Mouse (Mus musculus) gastrocnemius, postnatal 14 days (tissue): Measurements from ENCODE around the gene Dbndd2. TPM values are rescaled to one million over a fixed set of nuclear protein-coding genes. Genes with fewer than 3 reads are reported as not detected.

Experiments
- DNase-seq: peaks from one replicate; pipeline ENCODE4 v3.0.0; 2021; ENCODE audit warnings: mixed read lengths
- intact Hi-C: fragments of 180-260 bp; cut with DNase I; formaldehyde crosslinking; loops from one replicate; pipeline ENCODE4 v1.15.1; 2025; ENCODE audit warnings: low total_unique reads
- total RNA-seq, 2 experiments: library from RNA; stranded (reverse); gene quantifications; 2 replicates each; pipeline ENCODE4 v1.2.3; 2021

Gene Dbndd2
- total RNA-seq, 2 experiments from 2014 or later = 14.6 to 20.6 TPM

DNA sequence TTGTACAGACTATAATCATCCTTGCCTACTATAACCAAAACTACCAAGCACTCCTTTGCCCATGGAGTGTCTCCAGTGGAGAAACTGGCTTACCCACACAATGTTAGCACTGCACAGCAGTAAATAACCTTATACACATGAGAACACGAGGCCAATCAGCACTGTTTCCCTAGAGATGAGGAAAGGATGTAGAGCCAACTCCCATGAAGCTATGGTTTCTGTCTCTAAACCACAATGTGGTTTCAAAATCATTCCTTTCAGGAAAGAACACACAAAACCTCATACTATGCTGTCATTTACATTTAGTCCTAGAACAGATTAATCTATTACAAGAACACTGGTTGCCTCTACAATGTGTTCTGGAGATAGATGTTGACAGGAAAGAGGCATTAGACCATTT is 10.4 kb downstream of the Dbndd2 start:
- no peak for DNase-seq
- intact Hi-C loops = no loop called here

DNA sequence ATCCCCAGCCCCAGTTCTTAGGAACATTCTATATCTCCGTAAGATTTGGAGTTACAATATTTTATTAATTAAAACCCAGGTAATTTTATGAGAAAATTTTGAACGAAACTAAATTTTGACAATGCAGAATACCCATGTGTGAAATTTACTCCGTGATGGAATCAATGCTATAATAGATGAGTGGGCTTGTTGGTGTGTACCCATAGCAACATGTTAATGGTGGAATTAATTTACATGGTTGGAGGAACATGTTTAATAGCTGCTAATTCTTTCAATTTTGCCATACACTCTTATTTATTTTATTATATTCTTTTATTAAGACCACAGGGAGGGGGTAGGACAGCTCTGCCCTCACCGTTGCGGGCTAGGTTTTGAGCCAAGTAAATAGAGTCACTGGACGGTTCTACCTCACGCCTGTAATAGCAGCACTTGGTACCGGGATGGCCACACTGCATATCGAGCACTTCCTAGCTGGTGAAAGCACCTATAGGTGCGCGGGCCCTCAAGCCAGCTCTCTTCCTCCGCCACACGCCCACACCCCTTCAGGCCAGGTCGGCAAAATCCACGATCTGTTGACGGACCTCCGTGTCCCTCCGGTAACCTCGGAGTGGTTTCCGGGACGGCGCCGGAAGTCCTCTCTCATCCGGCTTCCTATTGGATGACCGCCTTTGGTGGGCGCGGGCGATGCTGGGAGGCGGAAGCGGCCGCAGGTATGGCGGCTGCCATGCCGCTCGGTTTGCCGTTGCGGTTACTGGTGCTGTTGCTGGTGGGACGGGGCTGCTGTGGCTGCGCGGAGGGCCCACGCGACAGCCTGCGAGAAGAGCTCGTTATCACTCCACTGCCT is 11.2 kb downstream of the Dbndd2 start, which contains the start of gene Pigt:
Pigt (plus strand) TSS at position 674 of the 844 bp plus-strand sequence.
- intact Hi-C loops = no loop called here
- DNase-seq = peak; percentile 90

DNA sequence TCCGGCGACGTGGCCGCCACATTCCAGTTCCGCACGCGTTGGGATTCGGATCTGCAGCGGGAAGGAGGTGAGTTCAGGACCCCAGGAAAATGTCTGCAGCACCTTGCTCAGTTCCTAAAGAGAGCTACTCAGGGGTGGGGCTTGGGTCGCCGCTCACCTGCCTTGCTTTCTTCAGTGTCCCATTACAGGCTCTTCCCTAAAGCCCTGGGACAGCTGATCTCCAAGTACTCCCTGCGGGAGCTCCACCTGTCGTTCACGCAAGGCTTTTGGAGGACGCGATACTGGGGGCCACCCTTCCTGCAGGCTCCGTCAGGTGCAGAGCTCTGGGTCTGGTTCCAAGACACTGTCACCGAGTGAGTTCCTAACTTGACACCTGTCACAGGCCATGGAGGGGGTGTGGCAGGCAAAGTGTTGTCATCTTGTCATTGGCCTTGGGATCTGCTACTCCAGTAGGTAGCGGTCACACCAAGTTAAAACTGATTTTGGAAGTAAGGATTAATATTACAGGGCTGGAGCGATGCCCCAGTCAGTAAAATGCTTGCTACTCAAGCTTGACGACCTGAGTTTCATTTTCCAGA is 11.9 kb downstream of the Dbndd2 start:
- no peak for DNase-seq
- intact Hi-C loops = no loop called here

DNA sequence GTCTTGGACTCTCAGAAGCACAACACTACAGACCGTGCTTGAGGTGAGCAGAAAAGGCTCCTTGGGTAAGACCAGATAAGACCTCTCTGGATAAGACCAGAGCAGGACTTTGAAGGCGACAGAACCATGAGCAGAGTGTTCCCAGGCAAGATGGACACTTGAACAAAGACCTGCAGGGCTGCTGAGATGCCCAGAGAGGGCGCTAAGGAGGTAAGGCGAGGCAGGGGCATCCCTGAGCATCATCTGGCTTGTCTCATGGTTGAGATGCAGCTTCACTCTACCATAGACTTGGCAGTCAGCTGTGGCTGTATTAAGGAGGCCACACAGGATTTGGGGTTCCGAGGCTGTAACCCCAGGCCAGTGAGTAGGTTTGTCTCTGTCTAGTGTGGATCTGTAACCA is 13.4 kb downstream of the Dbndd2 start:
- DNase-seq = no peak
- intact Hi-C loops = no loop called here

DNA sequence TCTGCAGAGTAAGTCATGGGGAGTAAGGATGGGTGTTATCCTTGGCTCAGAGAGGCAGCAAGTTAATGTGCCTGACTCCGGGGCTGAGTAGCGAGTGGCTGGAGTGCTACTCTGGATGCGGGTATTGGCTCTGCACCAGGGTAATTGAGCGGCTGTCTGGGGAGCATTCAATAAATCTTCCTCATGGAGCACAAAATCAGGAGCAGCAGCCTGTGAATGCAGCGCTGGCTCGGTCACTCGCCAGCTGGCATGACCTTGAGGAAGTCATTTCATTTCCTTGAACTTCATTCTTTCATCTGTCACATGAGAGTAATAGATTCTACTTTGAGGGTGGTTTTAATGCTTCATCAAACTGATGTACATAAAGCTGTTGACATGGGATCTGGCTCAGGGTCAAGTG is 14.6 kb downstream of the Dbndd2 start:
- intact Hi-C loops = no loop called here
- DNase-seq = no peak

DNA sequence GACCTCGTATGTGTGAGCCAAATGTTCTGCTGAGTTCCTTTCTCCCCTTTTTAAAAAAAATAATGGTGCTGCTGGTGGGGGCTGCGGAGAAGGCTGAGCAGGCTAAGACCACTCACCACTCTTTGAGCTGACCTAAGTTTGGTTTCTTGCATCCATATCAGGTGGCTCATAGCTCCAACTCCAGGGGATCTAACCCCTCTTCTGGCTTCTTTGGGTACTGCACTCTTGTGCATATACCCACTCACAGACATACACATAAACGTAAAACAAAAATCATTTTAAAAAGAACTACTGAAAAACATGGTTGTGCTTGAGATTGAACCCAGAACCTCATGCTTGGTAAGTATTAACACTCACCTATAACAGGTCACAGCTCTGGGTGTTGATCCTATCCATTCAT is 19.0 kb downstream of the Dbndd2 start:
- intact Hi-C loops = no loop called here
- DNase-seq = no peak

DNA sequence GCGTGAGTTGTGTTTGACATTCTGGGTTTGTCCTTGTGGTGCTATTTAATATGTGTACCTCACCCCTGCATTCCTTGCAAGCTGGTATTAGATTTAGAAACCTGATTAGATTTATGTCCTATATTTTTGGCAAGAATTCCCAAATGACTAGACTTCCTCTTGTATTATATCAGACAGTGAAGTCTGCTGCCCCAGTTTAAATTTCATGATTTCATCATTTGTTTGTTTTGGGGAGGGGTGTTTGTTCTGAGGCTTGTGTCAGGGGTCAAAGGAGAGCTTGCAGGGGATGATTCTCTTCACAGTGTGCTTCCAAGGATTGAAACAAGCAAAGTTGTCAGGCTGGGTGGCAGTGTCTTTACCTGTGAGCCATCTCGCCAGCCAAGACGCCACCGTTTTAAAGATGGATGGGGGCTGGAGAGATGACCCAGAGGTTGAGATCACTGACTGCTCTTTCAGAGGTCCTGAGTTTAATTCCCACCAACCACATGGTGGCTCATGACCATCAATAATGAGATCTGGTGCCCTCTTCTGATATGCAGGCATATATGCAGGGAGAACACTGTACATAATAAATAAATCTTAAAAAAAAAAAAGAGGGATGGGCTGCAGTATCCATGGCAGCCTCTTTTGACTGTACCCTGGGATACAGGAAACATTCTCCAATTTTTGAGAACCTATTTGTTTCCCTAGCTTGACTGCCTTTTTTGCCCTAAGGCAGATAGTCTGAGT is 19.9 kb downstream of the Dbndd2 start:
- DNase-seq = no peak

DNA sequence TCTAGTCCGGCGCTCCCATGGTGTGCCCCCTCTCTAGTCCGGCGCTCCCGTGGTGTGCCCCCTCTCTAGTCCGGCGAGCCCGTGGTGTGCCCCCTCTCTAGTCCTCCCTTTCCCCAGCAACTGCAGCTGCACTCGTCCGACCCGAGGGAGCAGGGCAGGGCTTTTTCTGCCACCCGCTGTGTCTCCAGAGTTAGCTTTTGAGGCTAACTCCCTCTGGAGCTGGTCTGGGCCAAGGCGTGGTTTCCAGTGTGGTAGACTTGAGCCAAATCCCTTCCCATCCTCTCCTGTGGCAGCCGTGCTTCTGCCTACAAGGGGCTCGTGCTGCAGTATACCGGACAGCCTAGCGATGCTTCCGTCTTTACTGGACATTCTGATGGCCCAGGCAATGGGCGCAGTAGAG is 21.9 kb downstream of the Dbndd2 start:
- DNase-seq = no peak
- intact Hi-C loops = no loop called here

More for the DNA sequence above, 19.9 kb downstream of the Dbndd2 start:
- intact Hi-C loops = no loop called here

DNA sequence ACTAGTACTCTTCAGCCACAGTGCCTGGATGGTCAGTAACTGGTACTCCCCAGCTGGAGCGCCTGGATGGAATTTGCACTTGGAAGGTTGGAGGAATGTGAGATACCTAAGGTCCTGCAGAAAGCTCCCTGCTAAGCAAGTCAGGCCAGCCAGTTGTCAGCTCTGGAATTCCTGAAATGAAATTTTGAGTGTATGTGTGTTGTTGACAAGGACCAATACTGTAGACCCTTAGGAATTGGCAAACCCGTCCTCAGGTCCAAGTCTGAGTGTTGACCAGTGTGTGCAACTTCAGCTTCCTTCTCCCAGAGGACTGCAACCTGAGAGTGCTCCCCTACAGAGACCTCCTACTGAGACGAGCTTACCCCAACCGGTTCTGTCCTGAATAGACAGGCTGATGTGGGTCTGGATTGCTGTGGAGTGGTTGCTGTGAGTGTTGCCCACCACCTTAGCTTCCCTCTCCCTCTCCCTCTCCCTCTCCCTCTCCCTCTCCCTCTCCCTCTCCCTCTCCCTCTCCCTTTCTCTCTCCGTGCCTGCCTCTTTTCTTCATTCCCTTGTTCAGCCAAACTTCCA is 24.8 kb downstream of the Dbndd2 start:
- intact Hi-C loops = loop anchor here (5.0 kb wide), 1 partner anchor 38 kb away; the partner anchor contains the start of gene Trp53tg5
- DNase-seq = no peak

DNA sequence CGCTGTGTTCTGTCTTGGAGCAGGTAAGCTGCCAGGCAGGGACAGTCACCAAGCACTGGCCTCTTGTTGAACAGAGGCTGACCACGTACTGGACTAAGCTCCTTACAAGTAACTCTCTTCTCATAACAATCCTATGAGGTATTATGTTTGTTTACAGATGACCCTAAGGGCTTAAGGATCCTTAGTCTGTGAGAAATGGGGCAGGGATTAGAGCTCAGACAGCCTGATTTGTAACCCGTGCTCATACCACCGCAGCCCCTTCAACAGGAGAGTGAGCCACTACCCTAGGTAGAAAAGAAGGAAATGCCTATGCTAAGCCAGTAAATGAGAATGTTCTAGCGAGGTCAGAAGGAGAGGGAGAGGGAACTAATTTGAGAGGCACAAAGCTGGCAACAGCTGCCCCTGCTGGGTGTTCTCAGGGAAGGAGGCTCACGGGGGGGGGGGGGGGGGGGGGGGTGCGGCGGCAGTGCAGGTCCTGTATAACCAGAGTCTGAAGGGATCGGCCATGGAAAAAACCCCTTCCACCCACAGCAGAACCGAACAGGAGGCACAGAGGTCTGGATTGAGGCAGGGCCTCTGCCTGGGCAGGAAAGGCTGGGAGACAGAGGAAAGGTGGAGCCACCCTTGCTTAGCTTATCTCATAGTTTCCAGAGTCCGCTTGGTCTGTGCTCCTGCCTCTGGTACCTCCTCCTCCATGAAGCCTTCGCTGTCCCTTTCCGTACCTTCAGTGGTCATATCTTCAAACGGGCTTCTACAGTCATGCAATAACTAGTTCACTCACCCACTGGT is 26.4 kb downstream of the Dbndd2 start:
- intact Hi-C loops = loop anchor here (5.0 kb wide), 1 partner anchor 40 kb away; the partner anchor contains the start of gene Trp53tg5

DNA sequence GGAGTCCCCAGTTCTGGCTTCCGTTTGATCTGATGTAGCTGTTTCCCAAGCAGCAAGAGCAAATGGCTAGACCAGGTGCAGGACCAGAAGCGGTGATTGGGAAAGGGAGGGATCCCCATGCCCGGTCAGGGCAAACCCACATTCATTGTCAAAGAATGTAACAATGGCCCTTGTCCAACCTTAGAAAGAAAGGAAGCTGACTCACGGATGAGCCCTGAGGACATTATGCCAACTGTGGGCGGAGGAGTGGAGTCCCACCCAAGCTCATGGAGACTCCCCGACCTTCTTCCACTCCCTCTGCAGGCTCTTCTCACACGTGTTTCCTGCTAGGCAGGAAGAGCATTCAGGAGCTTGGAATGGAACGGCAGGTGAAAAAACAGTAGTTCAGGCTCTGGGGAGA is 27.5 kb downstream of the Dbndd2 start:
- DNase-seq = no peak

More for the DNA sequence above, 26.4 kb downstream of the Dbndd2 start:
- no peak for DNase-seq

DNA sequence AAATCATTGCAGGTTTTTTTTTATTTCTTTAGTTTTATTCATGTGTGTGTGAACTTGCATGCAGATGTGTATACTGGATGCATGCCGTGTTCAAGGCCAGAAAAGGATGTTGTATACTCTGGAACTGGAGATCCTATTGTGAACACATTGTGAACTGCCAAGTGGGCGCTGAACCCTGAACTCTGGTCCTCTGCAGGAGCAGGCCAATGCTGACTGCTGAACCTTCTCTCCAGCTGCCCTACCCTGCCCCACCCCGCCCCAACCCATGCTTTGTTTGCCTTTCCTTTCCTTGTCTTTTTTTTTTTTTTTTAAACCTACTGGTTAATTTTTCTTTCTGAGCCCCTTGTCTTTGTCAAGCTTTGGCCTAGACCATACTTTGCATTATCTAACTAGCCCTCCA is 29.0 kb downstream of the Dbndd2 start:
- intact Hi-C loops = loop anchor here (5.0 kb wide), 1 partner anchor 43 kb away; the partner anchor contains the start of gene Trp53tg5
- DNase-seq = no peak

More for the DNA sequence above, 27.5 kb downstream of the Dbndd2 start:
- intact Hi-C loops = loop anchor here (5.0 kb wide), 1 partner anchor 41 kb away; the partner anchor contains the start of gene Trp53tg5

DNA sequence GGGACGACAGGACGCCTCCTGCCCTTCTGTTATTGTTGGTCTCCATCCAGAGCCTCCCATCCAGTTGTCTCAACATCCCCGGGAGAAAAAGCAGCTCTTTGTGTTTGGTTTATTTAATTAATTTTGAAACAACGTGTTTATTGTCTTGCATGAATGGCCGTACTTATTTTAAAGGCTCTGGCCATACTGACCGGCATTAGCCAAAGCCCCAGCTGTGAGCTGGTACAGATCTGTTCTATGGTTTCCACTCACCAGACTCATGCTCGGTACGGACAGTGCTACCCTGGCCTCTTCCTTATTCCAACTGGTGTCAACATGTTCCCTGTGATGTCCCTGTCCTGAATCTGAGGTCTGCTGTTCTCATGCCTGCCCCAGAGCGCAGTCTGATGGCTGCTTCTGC is 30.0 kb downstream of the Dbndd2 start:
- DNase-seq = no peak
- intact Hi-C loops = no loop called here

DNA sequence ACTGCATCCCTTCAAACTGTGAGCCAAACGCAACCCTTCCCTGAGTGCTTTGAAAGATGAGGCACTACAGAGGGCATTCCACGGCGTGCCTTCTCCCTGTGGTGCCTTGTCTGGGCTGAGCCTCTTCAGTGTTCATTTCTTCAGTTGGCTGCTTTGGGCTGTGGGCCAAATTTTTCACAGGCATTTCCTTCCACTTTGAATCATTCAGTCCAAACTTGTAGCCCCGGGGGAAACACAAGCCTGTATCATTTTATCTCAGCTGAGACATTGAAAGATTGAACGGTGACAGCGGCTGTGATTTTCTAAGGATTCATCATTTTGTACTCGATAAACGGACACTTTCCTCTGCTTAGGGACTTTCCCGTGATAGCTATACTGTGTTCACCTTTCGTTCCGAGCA is 30.7 kb downstream of the Dbndd2 start:
- intact Hi-C loops = no loop called here
- no peak for DNase-seq

DNA sequence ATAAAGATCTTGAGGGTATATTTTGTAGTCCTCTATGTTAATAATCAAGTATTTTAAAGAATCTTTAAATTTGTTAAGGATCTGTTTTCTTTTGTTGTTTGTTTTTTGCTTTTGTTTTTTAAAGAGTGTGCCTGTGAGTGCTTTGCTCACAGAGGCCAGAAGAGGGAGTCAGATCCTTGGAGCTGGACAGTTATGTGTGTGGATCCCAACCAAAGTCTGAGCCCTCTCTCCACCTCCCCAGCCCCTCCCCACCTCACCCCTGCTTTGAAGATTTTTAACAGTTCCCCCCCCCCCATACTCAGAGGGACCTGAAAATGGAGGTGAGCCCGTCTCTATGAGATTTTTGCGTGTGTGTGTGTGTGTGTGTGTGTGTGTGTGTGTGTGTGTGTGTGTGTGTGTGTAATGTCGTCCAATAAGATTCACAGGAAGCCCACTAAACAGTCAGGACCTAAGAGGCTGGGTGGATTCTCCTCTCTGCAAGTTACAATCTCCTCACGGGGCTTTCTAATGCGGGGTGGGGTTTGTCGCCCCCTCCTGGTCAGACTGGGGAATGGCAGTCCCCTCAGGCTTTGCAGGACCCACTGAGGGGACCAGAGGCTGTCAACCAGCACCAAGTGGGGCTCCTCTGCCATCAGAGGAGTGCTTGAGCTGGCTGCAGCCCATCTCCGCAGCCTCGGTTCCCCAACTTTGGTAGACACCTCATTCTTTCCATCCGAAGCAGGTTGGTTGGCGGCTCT is 31.7 kb downstream of the Dbndd2 start:
- peak; percentile 48 for DNase-seq
- intact Hi-C loops = loop anchor here (2.0 kb wide), 1 partner anchor 103 kb away; no protein-coding TSS in a partner anchor

DNA sequence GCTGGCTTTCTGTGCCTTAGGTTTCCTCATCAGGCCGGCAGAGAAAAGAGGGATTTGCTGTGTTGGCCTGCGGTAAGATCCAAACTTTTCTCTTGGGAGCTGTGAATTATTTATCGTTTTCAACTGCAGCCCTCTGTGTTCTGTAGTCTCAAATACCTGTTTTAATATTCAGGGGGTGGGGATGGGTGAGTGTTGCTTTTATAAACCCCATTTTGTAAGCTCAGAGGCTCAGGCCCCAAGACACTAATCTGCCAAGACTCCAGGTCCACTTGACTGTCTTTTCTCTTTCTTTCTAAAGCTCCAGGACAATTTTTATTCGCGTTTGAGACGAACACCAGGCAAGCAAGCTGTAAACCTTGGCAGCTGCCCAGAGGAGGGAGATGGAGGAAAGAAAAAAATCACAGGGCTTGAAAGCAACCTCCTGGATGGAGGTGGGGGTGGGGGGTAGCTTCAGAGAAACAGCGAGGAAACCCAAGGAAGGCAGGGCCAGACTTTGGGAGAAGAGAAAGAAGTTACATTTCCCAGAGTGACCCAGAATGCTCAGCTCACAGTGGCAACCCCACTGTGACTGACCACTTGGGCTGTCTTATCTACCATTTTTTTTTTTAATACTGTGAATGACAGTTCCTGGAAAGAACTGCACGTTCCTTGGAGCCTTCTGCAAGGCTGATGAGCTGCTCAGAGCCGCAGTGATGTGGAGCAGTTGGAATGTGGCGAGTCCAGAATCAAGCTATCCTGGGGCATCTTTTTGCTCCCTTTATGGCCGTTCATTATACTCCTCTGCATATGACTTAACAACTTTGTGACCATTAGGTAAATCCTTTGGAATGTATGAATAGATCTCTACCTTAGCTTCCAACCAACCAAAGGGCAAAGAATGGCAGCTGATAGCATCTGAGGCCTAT is 32.6 kb downstream of the Dbndd2 start:
- DNase-seq = no peak
- intact Hi-C loops = loop anchor here (2.0 kb wide), 1 partner anchor 104 kb away; no protein-coding TSS in a partner anchor

DNA sequence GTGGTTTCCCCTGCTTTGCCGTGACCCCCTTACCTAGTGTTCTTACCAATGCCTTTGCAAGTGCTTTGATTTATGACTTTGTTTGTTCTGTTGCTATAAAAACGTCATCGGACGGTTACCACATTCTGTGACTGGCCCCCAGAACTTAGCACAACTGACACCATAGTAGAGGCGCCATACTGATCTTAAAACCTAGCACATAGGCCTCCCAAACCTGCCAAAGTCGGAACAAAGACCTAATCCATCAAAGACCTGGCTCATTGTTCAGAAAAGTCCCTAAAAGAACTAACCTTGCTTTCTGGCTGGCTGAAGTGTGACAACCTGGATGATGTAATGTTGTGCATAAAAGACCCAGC is 33.2 kb downstream of the Dbndd2 start:
- DNase-seq = no peak
- intact Hi-C loops = loop anchor here (2.0 kb wide), 1 partner anchor 104 kb away; no protein-coding TSS in a partner anchor
